Mouse (Mus musculus): Measurements from ENCODE around the gene St7. TPM values are rescaled to one million over a fixed set of nuclear protein-coding genes. Genes with fewer than 3 reads are reported as not detected.

St7 gene
- total RNA-seq, 2 experiments from 2014 or later, result 58.9 to 68.2 TPM

- intact Hi-C loops (cut with DNase I), result no loop called here
- no peak for DNase-seq
Observed at GRCm38 (mm10) chr6:17938631-17939346, 246.1 kb downstream of the St7 start.

DNA sequence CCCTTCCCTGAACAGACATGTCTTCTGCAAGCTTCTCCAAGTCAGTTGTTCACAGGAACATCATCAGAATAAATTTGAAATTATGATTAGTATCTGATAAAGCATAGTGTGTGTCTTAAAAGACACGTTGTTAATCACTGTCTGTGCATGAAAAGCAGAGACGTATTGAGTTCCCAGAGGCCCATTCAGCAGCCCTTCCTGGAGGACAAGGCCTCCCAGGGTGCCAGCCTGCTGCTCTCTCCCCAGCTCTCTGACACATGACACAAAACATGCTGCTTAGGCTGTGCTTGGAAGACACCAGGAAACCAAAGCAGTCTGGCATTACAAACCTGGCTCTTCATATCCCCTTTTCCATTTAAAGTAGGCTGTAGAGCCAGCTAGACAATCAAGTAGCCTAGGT, 249.2 kb downstream of the St7 start:
- intact Hi-C loops (cut with DNase I), result no loop called here
- no peak for DNase-seq

- DNase-seq, result no peak
- intact Hi-C loops (cut with DNase I), result no loop called here
Observed at GRCm38 (mm10) chr6:17942344-17942743, 249.6 kb downstream of the St7 start.

DNA sequence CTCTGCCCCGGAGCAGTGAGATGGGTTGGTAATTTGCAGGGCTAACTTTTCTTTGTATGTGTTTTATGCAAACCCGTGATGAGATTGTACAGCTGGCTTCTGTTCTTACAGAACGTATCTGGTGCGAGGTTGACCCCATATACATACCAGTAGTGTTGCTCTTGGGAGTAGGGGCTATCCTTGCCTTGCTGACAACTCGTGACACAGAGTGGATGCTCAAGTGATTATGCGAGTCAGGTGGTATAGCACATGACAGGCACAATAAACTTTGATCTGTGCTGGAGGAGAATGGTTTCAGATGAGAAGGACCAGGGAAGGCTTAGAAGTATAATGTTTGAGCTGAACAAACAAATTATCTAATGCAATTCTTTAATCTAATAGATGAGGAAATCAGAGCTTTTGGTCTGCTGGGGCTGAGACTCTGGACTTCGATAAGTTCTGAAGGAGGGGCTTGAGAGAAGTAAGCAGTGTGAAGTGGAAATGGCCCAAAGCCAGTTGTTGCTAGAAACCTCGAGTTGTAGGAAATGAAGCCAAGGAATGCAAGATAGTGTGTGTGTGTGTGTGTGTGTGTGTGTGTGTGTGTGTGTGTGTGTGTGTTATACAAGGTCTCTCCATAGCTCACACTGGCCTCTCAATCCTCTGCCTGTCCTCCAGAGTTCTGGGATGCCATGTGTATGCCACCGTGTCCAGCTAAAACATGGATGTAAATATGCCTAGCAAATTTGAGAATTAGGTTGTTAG, 251.3 kb downstream of the St7 start:
- DNase-seq, result no peak
- intact Hi-C loops (cut with DNase I), result no loop called here

DNA sequence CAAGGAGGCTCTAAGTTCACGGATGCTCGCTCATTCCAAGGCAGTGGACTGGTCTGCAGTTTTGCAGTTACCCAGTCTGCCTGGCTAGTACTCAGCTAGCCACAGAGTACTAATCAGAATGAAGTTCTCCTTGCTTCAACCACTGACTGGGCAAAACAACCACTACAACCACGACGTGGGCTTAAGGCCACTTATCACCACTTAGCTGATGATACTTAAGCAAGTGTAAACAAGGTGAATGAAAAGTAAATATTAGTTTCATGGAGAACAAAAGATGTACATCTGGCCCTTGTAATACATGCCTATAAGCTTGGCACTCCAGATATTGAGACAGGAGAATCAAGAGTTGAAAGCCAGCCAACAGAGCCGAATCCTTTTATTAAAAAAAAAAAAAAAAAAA, 253.7 kb downstream of the St7 start:
- no peak for DNase-seq
- intact Hi-C loops (cut with DNase I), result no loop called here

GRCm38 (mm10) chr6:17947130-17947831, 254.5 kb downstream of the St7 start:
- intact Hi-C loops (cut with DNase I), result no loop called here
- no peak for DNase-seq

DNA sequence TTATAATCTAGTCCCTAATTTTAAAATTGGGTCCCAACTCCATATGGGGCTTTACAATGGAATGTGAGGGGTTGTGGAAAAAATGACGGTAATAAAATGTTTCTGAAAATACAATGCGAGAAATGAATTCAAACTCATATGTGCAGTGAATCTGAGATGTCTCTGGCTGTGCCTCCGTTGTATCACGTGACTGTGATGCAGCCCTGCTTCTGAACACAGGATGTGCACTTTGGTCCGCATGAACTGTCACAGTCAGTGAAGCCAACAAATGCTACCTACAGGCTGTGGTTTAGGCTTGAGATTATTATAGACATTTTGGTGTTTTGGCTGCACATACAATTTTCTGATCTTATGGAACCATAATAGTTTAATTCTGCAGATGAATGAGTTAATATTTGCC, 256.4 kb downstream of the St7 start:
- DNase-seq, result no peak
- intact Hi-C loops (cut with DNase I), result no loop called here

DNA sequence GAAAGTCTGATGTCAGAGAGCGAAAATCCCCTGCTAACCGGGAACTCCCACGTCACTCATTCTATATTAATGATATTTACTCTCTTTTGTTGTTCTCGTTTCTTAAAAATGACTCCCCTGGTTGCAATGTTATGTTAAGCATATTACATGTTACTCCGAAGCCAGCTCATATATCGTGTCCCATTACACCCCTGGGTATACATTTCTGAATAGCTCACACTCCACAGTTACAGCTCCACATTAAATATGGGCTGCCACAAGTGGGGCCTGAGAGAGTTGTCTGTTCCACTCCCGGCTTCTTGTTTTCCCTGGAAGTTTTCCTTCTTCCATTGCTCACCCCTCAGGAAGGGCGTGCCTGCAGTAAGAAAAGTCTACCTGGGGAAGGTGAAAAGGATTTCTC, 259.0 kb downstream of the St7 start:
- intact Hi-C loops (cut with DNase I), result no loop called here
- DNase-seq, result no peak

- DNase-seq, result no peak
- intact Hi-C loops (cut with DNase I), result no loop called here
Observed at GRCm38 (mm10) chr6:17963455-17963854, 270.7 kb downstream of the St7 start.

GRCm38 (mm10) chr6:17968467-17969144, 275.9 kb downstream of the St7 start:
- DNase-seq, result peak; percentile 65
- intact Hi-C loops (cut with DNase I), result no loop called here

DNA sequence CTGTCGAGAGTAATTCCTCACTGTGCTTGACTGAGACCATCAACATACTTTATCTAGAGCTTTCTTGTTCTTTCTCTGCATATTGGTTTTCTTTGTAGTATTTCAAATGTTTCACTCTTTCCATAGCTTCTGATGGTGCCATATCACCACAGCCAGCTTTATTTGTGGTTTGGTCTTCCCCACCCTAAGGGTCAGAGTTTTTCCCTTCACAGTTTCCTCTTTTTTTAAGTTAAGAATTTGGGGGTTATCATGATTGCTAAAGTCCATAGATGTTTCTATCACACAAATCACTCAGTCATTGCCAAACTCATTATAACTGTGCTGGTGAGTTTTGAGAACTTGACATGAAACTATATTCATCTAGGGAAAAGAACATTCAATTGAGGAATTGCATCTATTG, 277.1 kb downstream of the St7 start:
- intact Hi-C loops (cut with DNase I), result no loop called here

GRCm38 (mm10) chr6:17971393-17971792, 278.7 kb downstream of the St7 start:
- DNase-seq, result no peak
- intact Hi-C loops (cut with DNase I), result no loop called here

More for the DNA sequence above, 277.1 kb downstream of the St7 start:
- no peak for DNase-seq

DNA sequence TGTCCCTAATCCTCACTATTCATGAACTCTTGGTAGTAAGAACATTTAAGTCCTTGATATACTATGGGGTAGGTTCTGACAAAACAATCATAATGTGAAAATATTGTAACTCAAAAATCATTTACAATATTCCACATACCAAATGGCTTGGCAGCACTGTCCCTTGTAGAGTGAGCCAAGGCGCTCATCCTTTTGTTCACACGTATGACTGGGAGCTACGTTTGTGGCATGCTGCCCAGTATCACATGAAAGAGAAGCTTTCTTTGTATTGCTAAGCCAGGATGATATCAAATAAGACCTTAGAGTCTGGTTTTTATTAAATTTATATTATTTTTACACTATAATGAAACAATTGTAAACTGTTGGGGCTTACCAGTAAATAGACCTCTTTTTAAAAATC, 281.7 kb downstream of the St7 start:
- intact Hi-C loops (cut with DNase I), result no loop called here
- peak; percentile 47 for DNase-seq

- intact Hi-C loops (cut with DNase I), result no loop called here
- no peak for DNase-seq
Observed at GRCm38 (mm10) chr6:17977165-17977564, 284.4 kb downstream of the St7 start.

GRCm38 (mm10) chr6:17978324-17978723, 285.6 kb downstream of the St7 start:
- intact Hi-C loops (cut with DNase I), result no loop called here
- DNase-seq, result no peak

GRCm38 (mm10) chr6:17978881-17979280, 286.1 kb downstream of the St7 start:
- intact Hi-C loops (cut with DNase I), result no loop called here
- DNase-seq, result no peak

- no peak for DNase-seq
- intact Hi-C loops (cut with DNase I), result no loop called here
Observed at GRCm38 (mm10) chr6:17979361-17979760, 286.6 kb downstream of the St7 start.

GRCm38 (mm10) chr6:17990173-17991028, 297.7 kb downstream of the St7 start:
- intact Hi-C loops (cut with DNase I), result no loop called here

GRCm38 (mm10) chr6:17991625-17992024, 298.9 kb downstream of the St7 start:
- intact Hi-C loops (cut with DNase I), result no loop called here
- DNase-seq, result peak; percentile 2

More at GRCm38 (mm10) chr6:17990173-17991028, 297.7 kb downstream of the St7 start:
- DNase-seq, result no peak

Measured in left cerebral cortex, postnatal 4 days (tissue).